Mouse (Mus musculus) stomach, embryonic 14.5 days (tissue): ENCODE measurements around the gene Tescl. TPM values are rescaled to one million over a fixed set of nuclear protein-coding genes. Genes with fewer than 3 reads are reported as not detected.

Experiments used
- ATAC-seq: fragments of 200-750 bp; cut with Nextera tagmentation; 2 replicates; pipeline ENCODE4 v1.8.0; 2017; ENCODE audit warnings: low read depth, moderate TSS enrichment; ENCODE audit not compliant: insufficient number of reproducible peaks, insufficient read depth, low FRiP score
- H3K27ac ChIP-seq: fragments of 300-500 bp; sonication (generic); 2 replicates; pipeline ENCODE4 v1.5.1; 2014; ENCODE audit warnings: mild to moderate bottlenecking, low read length, moderate library complexity, mixed read lengths
- H3K27me3 ChIP-seq: fragments of 300-500 bp; sonication (generic); 2 replicates; pipeline ENCODE4 v1.6.1; 2014; ENCODE audit warnings: low read length, control low read depth, mixed read lengths; ENCODE audit not compliant: control insufficient read depth, insufficient read depth
- H3K36me3 ChIP-seq: fragments of 300-500 bp; sonication (generic); 2 replicates; pipeline ENCODE4 v1.6.1; 2014; ENCODE audit warnings: mild to moderate bottlenecking, control low read depth, low read length, moderate library complexity, mixed read lengths; ENCODE audit not compliant: control insufficient read depth, insufficient read depth
- H3K4me1 ChIP-seq: fragments of 300-500 bp; sonication (generic); 2 replicates; pipeline ENCODE4 v1.6.1; 2014; ENCODE audit warnings: low read length, control low read depth, mixed read lengths; ENCODE audit not compliant: control insufficient read depth, insufficient read depth
- H3K4me2 ChIP-seq: fragments of 300-500 bp; sonication (generic); replicated peaks from 2 replicates; pipeline ENCODE4 v1.6.1; 2014; ENCODE audit warnings: low read depth, low read length, control low read depth
- H3K4me3 ChIP-seq: fragments of 300-500 bp; sonication (generic); 2 replicates; pipeline ENCODE4 v1.5.1; 2014; ENCODE audit warnings: low read depth, low read length, control low read depth
- H3K9ac ChIP-seq: fragments of 300-500 bp; sonication (generic); replicated peaks from 2 replicates; pipeline ENCODE4 v1.6.1; 2014; ENCODE audit warnings: low read depth, mild to moderate bottlenecking, control low read depth, low read length, moderate library complexity, mixed read lengths
- H3K9me3 ChIP-seq: fragments of 300-500 bp; sonication (generic); 2 replicates; pipeline ENCODE4 v1.6.1; 2016; ENCODE audit warnings: low read depth, low read length, control low read depth; ENCODE audit not compliant: control insufficient read depth
- WGBS: fragments of 180-500 bp; shearing (Covaris S2); extraction: QIAGEN DNeasy Blood & Tissue Kit; methylation state at CpG from one replicate; pipeline ENCODE4 v1.1.7; 2014; 5-methylcytosine and 5-hydroxymethylcytosine counted together
- polyA plus RNA-seq: library from polyadenylated mRNA; unstranded; fragments of >200 nt; fragmentation: Nextera tagmentation; extraction: Ambion mirVana; gene quantifications from 2 replicates; pipeline ENCODE4 v1.2.1, GENCODE M21; 2014

Tescl gene
- polyA plus RNA-seq, 1 experiment from 2014 or later: 0.41 TPM

GRCm38 (mm10) chr7:24325675-24326128, 8.0 kb downstream of the Tescl start:
- Histone ChIP-seq H3K27me3 (no peaks in the 10 kb centered on the region), H3K4me3 (peak overlapping the region; percentile 17; the same call in 1 of the 2 replicates), H3K27ac (no peak overlapping the region), H3K4me1 (no peaks in the 10 kb centered on the region), H3K36me3 (no peaks in the 10 kb centered on the region), H3K9me3 (peaks cover 5% of the 10 kb centered on the region; the same call in 1 of the 2 replicates), H3K4me2 (peak overlapping the region; percentile 46), H3K9ac (peak overlapping the region; percentile 36; the same call in 1 of the 2 replicates)
- WGBS: 10% methylated on average over 13 of the region's 13 CpGs
- ATAC-seq: peak; percentile 70; the same call in 1 of the 2 replicates

DNA sequence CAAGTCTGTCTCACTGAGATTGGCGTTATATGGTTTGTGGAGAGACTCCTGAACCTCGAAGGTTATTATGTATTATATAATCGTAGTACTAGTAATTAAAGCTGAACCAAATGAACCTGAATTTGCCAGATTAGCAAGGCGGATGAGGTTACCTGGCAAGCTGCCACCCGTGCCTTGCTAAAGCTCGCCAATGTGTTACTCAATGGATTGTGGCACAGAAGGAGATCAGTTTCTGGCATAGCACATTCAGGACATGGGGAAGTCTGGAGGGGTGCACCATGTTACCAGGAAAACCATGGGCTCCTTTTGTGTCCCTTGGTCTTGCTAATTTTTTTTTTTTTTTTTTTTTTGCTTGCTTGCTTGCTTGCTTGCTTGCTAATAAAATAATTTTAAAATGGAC, 8.5 kb downstream of the Tescl start:
- Histone ChIP-seq H3K4me3 (no peak overlapping the region), H3K36me3 (no peaks in the 10 kb centered on the region), H3K9ac (no peak overlapping the region), H3K27me3 (no peaks in the 10 kb centered on the region), H3K27ac (no peak overlapping the region), H3K4me1 (no peaks in the 10 kb centered on the region), H3K4me2 (peak overlapping the region; percentile 46), H3K9me3 (peaks cover 5% of the 10 kb centered on the region; the same call in 1 of the 2 replicates)
- no peak for ATAC-seq
- 92% methylated on average over 6 of the region's 6 CpGs for WGBS

GRCm38 (mm10) chr7:24322593-24322992, 11.1 kb downstream of the Tescl start:
- H3K9ac ChIP-seq: no peak overlapping the region
- no peaks in the 10 kb centered on the region for H3K36me3 ChIP-seq
- H3K9me3 ChIP-seq: peaks cover 5% of the 10 kb centered on the region; the same call in 1 of the 2 replicates
- H3K4me3 ChIP-seq: no peak overlapping the region
- no peak overlapping the region for H3K27ac ChIP-seq
- ATAC-seq: no peak
- no peaks in the 10 kb centered on the region for H3K4me1 ChIP-seq
- H3K27me3 ChIP-seq: no peaks in the 10 kb centered on the region
- 75% methylated on average over 4 of the region's 4 CpGs for WGBS
- H3K4me2 ChIP-seq: no peak overlapping the region

DNA sequence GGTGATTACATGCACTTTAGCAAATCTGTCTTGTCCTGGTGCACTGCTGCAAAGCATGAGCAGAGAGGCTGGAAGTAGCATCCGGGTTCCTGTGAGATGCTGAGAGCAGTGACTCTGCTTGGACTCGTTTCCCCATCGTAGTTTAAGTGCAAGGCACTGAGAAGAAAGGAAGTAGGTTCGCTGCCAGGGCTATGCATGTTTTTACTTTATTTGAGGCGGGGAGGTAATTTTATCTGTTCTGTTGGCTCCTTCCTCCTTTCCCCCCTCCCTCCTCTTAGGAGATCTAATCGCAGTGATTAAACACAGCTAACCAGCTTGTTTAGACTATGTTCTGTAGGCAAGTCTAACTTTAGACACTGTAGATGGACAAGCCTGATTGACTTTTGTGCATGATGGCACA, 14.8 kb downstream of the Tescl start:
- WGBS: 67% methylated on average over 6 of the region's 6 CpGs
- no peaks in the 10 kb centered on the region; the same call in 1 of the 2 replicates for H3K9me3 ChIP-seq
- no peak overlapping the region for H3K27ac ChIP-seq
- no peaks in the 10 kb centered on the region for H3K27me3 ChIP-seq
- H3K9ac ChIP-seq: no peak overlapping the region
- peaks cover 5% of the 10 kb centered on the region; the same call in 1 of the 2 replicates for H3K4me1 ChIP-seq
- no peak for ATAC-seq
- no peak overlapping the region for H3K4me3 ChIP-seq
- H3K36me3 ChIP-seq: no peaks in the 10 kb centered on the region
- H3K4me2 ChIP-seq: no peak overlapping the region

DNA sequence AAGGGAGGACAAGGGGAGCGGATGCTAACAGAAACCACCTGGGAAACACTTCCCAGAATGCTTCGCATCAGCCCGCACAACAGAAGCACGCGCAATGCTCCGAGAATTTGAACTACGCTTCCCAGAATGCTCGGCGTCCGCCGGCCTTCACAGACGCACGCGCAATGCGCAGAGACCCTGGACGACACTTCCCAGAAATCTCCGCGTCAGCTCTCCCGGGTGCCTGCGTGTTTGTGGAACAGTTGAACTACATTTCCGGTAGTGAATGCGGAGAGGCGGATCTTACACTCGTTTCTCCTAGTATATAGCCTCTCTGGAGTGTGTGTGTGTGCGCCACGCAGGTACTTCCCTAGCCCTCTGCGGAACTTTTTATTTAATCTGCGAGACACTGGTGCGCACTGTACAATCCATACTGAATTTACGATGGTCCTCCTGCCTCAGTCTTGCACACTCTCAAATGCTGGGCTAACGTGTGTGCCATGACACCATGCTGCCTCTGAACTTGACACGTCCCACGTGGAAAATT, 17.1 kb downstream of the Tescl start, which contains the start of gene Zfp94:
TSS of gene Zfp94 (minus strand) at position 100 of the 526 bp plus-strand sequence.
- H3K36me3 ChIP-seq: no peaks in the 10 kb centered on the region; the same call in 1 of the 2 replicates
- H3K27me3 ChIP-seq: no peaks in the 10 kb centered on the region
- H3K27ac ChIP-seq: peak within 1 kb of the TSS; percentile 87
- H3K9me3 ChIP-seq: no peaks in the 10 kb centered on the region
- H3K4me3 ChIP-seq: peak within 1 kb of the TSS; percentile 45
- peak within 1 kb of the TSS; percentile 36 for H3K9ac ChIP-seq
- H3K4me1 ChIP-seq: peaks cover 5% of the 10 kb centered on the region; the same call in 1 of the 2 replicates
- under 1% methylated on average over 33 of the region's 33 CpGs for WGBS
- peak; percentile 96 for ATAC-seq
- peak within 1 kb of the TSS; percentile 77 for H3K4me2 ChIP-seq

GRCm38 (mm10) chr7:24315726-24316566, 17.8 kb downstream of the Tescl start:
- H3K4me1 ChIP-seq: peaks cover 5% of the 10 kb centered on the region; the same call in 1 of the 2 replicates
- 23% methylated on average over 29 of the region's 29 CpGs for WGBS
- ATAC-seq: no peak
- H3K27ac ChIP-seq: peak overlapping the region; percentile 62
- peak overlapping the region; percentile 31 for H3K9ac ChIP-seq
- peaks cover 7% of the 10 kb centered on the region; the same call in 1 of the 2 replicates for H3K36me3 ChIP-seq
- peak overlapping the region; percentile 77 for H3K4me2 ChIP-seq
- no peaks in the 10 kb centered on the region for H3K9me3 ChIP-seq
- no peaks in the 10 kb centered on the region for H3K27me3 ChIP-seq
- peak overlapping the region; percentile 45 for H3K4me3 ChIP-seq

- 0 out of 2 replicates have a peak within 1 kb of the TSS, but pooled peaks have one; percentile 36 for H3K9ac ChIP-seq
- H3K27ac ChIP-seq: peak within 1 kb of the TSS; percentile 76
- WGBS: 3% methylated on average over 13 of the region's 13 CpGs
- peak; percentile 75 for ATAC-seq
- H3K36me3 ChIP-seq: peaks cover 13% of the 10 kb centered on the region
- H3K27me3 ChIP-seq: no peaks in the 10 kb centered on the region
- no peaks in the 10 kb centered on the region for H3K9me3 ChIP-seq
- peaks cover 9% of the 10 kb centered on the region for H3K4me1 ChIP-seq
- H3K4me3 ChIP-seq: peak within 1 kb of the TSS; percentile 76
- H3K4me2 ChIP-seq: peak within 1 kb of the TSS; percentile 74
Measured at GRCm38 (mm10) chr7:24300771-24301282, 32.9 kb downstream of the Tescl start, which contains the start of gene Zfp61. Gene Zfp61 (minus strand): TSS chr7:24301232.

DNA sequence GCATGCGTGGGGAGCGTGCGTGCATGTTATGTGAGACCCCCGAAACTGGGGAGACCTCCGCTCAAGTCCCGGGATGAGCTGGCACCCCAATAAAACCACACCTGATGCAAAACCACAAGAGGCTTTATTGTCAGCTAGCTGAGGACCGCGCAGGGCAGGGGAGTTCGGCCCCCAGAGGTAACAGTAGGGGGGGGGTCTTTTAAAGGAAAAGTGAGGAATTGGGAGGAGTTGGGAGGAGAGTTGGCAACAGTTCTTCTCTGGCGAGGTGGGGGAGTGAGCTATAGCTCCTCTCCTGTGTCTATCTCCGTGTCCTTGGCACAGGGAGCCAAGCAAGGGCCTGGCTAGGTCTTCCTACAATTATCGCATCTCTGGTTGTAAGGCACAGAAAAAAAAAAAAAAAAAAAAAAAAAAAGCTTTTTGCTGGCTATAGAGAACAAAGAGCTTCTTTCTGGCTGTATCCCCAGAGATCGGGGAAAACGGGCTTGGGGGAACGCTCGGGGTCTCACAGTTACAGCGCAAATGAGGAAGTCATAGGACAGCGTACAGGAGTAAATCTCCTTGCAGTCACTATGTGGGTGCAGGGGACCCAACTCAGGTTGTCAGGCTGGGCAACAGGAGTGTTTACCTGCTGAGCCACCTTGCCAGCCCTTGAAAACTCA, 33.8 kb downstream of the Tescl start:
- H3K4me2 ChIP-seq: peak overlapping the region; percentile 74
- peaks cover 22% of the 10 kb centered on the region for H3K36me3 ChIP-seq
- H3K9me3 ChIP-seq: no peaks in the 10 kb centered on the region
- peak overlapping the region; percentile 36; the same call in 1 of the 2 replicates for H3K9ac ChIP-seq
- H3K4me3 ChIP-seq: peak overlapping the region; percentile 76
- H3K4me1 ChIP-seq: peaks cover 9% of the 10 kb centered on the region
- 2% methylated on average over 18 of the region's 18 CpGs for WGBS
- H3K27me3 ChIP-seq: no peaks in the 10 kb centered on the region
- peak overlapping the region; percentile 92 for H3K27ac ChIP-seq
- peak; percentile 28; the same call in 1 of the 2 replicates for ATAC-seq
